Mouse (Mus musculus) urinary bladder, adult 18-20 months (tissue): Measurements from ENCODE around the gene Gprasp2.
"Not testable (repeated sequence)": the region's sequence is repeated elsewhere in the genome, so short reads cannot be mapped to it uniquely, and the experiment has no call there.

Source experiments
- DNase-seq, 2 experiments: peaks; one replicate each; pipeline ENCODE4 v3.0.0; 2022; ENCODE audit warnings: low spot score in 2 of 2, mixed read lengths in 2 of 2

Gprasp2 gene

DNA sequence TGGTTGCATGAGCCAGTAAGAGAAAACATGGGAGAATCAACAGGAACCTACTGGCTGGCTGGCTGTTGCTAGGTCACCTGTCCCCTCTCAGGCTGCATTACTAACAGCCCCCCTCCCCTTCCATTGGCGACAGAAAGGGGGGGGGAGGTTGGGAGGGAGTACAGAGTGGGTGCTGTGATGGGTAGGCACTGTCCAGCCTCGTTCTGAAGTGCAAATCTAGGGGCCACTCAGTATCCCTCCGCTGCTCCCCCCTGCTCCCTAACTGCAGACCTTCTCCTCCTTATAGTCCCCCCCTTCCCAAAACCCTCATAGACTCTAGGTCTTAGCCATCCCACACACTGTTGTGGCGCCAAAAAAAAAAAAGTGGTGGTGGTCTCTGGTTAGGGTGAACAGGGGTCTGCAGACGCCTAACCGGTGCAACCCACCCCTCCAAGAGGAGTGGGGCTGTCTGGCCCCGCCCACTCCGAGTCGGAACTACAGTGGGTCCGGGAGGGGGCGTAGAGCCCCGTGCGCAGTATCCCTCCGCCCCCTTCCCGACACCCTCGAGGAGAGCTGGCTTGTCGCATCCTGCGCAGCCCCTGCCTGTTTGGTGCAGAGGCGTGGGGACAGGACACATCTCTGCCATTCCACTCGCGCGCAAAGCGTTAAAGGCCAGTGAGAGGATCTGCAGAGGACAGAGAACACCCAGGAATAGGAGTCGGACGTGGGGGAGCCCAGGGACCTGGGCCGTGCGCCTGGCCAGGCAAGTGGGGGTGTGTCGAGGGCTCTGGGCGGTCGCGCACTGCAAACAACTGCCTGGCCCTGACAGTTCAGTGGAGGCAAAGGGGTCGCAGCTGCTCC is at the start of gene Gprasp2:
TSS of gene Gprasp2 (plus strand) at position 514 of the 840 bp plus-strand sequence.
- DNase-seq, result not testable (repeated sequence)

DNA sequence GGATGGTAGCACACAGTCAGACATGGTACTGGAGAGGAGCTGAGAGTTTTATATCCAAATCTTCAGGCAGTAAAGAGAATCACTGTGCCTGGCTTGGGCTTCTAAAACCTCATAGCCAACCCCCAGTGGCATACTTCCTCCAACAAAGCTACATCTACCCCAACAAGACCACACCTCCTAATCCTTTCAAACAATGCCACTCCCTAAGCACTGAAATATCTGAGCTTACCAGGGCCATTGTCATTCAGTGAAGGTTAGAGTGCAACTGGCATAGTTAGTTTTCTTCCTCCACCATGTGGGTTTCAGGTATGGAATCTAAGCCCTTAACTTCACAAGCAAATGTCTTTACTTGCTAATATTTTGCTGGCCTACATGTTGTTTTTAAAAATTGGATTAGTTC is 47.3 kb upstream of the Gprasp2 start:
- DNase-seq, result no peak

DNA sequence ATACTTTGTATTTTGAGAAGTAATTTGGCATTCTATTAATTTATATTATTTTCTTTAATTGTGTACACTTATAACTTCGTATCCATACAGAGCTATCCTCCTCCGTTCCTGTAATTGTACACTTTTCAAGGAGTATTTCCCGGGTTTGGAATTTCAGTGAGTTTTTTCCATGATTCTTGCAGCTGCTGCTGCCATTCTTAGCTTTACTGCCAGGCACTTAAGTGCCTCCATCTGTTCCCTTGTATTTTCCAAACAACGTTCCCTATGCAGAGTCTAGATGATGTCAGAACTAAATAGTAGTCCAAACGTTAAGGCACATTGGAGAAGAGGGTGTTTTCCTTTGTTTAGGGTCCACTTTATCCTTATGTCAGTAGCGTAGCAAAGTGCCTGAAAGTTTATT is 46.5 kb upstream of the Gprasp2 start:
- DNase-seq, result no peak

DNA sequence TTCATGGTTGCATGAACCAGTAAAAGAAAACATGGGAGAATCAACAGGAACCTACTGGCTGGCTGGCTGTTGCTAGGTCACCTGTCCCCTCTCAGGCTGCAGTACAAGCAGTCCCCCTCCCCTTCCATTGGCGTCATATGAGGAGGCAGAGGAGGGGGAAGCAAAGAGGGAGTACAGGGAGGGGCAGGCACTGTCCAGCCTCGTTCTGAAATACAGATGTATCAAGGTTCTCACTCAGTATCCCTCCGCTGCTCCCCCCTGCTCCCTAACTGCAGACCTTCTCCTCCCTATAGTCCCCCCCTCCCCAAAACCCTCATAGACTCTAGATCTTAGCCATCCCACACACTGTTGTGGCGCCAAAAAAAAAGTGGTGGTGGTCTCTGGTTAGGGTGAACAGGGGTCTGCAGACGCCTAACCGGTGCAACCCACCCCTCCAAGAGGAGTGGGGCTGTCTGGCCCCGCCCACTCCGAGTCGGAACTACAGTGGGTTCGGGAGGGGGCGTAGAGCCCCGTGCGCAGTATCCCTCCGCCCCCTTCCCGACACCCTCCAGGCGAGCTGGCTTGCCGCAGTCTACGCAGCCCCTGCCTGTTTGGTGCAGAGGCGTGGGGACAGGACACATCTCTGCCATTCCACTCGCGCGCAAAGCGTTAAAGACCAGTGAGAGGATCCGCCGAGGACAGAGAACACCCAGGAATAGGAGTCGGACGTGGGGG is 43.1 kb upstream of the Gprasp2 start:
- not testable (repeated sequence) for DNase-seq

DNA sequence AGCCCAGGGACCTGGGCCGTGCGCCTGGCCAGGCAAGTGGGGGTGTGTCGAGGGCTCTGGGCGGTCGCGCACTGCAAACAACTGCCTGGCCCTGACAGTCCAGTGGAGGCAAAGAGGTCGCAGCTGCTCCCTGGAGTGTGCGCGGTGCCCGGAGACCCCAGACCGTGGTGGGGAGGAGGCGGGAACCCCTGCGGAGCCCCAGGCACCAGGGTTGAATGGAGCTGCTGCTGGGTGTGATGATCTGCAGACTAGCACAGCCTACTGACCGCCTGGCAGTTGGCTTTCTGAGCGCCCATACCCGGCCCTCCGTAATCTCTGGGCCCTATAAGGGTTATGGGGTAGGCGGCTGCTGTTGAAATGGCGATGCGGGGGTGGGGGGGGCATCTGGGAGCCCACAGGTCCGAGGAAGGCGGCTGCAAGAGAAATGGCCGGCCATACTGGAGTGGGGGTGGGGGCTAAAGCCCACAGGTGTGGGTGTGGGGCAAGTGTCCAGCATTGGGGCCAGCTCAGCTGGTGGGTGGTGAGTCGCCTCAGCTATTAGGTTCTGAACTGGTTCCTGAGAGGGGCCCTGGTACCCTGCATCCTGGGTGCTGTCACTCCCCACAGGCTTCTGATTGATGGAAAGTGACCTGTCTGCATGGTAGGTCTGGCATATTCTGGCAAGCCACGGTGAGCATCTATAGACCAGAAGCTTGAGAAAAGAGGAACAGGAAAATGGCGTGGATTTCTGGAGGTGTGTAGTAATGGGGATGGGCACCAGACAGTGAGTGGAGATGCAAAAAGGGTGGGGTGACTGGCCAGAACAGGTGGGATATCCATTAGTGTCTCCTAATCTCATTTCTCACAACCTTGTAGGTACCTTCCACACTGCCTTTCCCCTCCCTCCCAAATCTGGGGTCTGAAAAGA is 42.3 kb upstream of the Gprasp2 start:
- DNase-seq, result peak in 1 of 2 experiments; percentile 11

DNA sequence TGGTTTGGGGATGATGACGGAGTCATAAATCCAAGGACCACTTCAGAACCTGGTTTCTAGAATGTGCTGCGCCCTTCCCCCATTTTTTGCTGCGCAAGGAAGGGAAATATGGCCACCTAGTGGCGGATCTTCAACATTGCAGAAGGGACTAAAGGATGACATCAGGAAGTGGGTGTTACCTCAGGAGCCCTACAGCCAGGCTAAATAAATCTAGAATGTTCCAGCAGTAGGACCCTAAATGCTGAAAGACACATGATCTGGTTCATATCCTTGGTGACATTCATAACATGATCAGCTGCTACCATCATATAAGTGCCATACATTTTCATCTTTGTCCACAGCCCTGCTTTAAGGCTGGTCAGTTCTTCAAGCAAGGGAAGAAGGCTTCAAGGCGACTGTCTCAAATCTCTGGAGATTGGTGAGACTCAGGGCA is 41.6 kb upstream of the Gprasp2 start, which contains the start of gene Bhlhb9:
TSS of gene Bhlhb9 (plus strand) at position 383 of the 433 bp plus-strand sequence.
- not testable (repeated sequence) for DNase-seq

DNA sequence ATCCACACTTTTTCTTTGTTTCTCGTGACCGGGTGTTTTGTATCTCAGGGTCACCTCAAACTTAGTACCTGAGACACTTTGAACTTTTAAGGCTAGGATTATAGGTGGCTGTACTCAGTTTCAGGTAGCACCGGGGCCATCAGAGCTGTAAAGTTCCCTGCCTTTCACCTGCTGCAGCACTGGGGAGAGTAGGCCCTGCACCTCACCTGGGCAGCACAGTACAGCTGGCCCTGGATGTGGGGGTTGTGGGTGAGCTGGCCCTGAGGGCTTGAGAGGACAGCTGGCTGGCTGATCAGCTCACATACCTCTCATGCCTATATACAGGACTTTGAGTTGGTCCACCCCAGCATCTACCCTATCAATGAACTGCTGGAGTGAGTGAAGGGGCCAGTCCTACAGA is 34.7 kb upstream of the Gprasp2 start:
- DNase-seq, result no peak

DNA sequence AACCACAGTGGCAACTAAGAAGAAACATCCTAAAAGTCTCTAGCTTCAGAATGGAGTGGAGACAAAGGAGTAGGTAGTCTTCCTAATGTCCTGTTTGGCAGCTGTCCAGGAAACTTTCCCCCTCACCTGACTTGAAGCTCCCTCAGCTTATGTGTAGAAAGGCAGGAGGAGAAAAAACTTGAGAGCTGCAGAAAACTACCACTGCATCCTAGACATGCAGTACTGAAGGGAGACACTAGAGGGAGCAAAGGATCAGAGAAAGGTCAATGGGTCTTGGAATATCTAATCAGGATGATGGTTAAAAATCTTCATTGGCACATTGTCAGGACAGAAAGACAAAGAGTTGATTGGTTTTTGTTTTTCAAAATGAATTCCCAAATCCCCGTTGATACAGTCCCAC is 33.1 kb upstream of the Gprasp2 start:
- DNase-seq, result no peak

DNA sequence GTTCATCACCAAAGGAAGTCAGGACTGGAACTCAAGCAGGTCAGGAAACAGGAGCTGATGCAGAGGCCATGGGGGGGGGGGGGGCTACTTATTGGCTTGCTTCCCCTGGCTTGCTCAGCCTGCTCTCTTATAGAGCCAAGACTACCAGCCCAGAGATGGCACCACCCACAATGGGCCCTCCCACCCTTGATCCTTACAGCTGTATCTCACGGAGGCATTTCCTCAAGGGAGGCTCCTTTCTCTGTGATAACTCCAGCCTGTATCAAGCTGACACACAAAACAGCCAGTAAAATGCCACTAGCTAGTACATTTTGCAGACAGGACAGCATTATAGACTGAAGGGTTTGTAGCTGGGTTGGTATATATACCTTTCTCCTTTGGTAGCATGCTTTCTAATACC is 2.9 kb upstream of the Gprasp2 start:
- DNase-seq, result not testable (repeated sequence)

DNA sequence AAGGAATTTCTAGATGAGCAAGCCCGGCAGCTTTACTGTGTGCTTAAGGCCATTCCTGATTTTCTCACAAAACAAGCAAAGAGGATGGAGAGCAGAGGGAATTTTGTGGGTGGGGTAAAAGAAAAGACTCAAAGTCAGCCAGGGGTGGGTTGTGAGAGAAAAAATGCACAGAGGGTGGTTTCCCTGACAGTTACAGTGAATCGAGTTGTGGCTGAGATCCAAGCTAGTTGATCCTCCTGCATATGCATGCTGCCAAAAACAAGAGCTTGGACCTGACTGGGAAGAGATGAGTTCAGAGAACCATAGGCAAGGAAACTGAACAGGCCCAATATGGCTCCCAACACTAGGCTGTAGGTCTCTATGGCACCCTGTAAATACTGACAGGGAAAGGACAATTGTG is 938 bp upstream of the Gprasp2 start:
- no peak for DNase-seq

DNA sequence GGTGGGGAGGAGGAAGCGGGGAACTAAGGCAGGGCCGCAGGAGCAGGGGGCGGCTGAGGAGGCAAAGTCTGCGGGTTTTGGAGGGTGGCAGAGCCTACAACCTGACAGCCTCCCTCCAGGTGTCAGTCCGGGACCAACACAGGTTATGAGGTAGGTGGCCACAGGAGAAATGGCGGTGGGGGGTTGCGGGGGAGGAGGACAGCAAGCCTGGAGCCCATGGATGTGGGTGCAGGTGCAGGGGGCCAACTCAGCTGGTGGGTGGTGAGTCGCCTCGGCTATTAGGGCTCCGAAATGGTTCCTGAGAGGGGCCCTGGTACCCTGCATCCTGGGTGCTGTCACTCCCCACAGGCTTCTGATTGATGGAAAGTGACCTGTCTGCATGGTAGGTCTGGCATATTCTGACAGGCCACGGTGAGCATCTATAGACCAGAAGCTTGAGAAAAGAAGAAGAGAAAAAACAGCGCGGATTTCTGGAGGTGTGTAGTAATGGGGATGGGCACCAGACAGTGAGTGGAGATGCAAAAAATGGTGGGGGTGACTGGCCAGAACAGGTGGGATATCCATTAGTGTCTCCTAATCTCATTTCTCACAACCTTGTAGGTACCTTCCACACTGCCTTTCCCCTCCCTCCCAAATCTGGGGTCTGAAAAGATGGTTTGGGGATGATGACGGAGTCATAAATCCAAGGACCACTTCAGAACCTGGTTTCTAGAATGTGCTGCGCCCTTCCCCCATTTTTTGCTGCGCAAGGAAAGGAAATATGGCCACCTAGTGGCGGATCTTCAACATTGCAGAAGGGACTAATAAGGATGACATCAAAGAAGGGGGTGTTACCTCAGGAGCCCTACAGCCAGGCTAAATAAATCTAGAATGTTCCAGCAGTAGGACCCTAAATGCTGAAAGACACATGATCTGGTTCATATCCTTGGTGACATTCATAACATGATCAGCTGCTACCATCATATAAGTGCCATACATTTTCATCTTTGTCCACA is 860 bp downstream of the Gprasp2 start:
- DNase-seq, result not testable (repeated sequence)

DNA sequence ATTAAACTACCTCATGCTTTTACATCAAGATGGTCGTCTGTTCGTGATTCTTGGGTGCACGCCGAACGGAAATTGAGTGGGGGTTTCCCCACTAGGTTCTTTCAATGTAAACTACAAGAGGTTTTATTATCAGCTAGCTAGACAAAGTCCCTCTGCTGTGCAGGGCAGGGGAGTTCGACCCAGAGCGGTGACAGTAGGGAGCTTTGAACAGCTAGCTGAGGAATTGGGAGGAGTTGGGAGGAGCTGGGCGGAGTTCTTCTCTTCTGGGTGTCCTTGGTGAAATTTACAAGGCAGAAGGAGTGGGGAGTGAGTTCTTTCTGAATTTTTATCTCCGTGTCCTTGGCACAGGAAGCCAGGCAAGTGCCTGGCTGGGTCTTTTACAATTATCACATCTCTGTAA is 28.0 kb downstream of the Gprasp2 start:
- DNase-seq, result not testable (repeated sequence)

DNA sequence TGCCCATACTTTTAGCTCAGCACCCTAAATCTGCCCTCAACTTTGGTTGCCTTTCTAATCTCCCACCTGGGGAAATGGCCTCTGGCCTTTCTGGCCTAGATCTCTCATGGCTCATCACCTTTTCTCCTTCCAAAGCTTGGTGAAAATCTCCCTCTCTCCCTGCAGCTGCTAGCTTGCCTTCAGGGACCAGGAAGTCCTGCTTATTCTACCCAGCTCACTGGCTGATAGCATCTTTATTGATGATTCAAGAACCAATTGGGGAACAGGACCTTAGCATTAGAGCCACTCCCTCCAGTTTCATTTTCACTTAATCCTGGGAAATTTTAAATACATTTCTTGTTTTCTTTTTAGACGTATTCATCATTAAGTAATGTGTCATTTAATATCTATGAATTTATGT is 37.8 kb downstream of the Gprasp2 start:
- DNase-seq, result no peak

DNA sequence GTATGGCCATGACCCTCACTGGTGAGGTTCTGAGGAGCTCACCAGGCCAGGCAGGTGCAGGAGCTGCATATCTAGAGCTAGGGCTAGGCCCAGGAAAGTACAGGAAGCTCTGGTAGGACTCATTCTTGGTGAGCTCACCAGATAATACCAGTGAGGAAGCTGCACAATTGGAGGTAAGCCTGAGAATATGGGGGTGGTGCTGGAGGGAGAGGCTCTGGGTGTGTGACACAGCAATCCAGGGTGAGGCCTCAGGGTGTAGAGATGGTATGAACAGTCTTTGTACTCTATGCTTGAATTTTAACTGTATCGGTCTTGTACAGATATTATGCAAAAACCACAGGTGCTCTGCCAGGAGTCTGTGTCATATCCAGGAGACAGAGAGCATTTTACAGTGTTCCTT is 40.8 kb downstream of the Gprasp2 start:
- no peak for DNase-seq

DNA sequence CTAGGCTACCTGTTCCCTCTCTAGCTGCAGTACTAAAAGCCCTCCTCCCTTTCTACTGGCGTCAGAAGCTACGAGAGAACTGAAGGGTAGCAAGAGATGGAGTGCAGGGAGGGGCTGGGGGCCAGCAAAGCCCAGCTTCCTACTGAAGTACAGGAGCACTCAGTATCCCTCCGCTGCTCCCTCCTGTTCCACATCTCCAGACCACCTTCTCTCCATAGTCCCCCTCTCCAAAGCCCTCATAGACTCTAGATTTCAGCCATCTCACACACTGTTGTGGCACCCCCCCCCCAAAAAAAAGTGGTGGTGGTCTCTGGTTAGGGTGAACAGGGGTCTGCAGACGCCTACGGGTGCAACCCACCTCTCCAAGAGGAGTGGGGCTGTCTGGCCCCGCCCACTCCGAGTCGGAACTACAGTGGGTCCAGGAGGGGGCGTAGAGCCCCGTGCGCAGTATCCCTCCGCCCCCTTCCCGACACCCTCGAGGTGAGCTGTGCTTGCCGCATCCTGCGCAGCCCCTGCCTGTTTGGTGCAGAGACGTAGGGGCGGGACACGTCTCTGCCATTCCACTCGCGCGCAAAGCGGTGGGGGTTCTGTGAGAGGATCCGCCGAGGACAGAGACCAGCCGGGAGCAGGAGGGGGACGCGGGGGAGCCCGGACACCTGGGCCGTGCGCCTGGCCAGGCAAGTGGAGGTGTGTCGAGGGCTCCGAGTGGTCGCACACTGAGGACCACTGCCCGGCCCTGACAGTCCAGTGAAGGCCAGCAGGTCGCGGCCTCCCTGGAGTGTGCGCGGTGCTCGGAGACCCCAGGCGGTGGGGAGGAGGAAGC is 46.8 kb downstream of the Gprasp2 start:
- DNase-seq, result peak; percentile 25 to 30

DNA sequence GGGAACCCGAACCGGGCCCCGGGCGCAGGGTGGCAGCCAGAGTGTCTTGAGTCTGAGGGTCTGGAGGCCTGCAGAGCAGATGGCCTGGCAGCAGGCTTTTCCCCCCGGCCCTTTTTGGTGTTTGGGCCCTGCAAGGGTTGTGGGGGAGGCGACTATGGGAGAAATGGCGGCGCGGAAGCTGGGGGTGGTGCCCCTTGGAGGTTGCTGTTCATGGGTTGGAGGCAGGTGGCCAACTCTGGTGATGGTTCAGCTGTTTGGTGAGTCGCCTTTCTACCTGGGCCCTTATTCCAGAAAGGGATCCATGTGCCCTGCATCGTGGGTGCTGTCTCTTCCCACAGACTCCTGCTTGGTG is 47.4 kb downstream of the Gprasp2 start:
- DNase-seq, result peak in 1 of 2 experiments; percentile 18
